Mouse (Mus musculus) liver, embryonic 14.5 days (tissue): Measurements from ENCODE around the gene Ptpn14. TPM values are rescaled to one million over a fixed set of nuclear protein-coding genes. Genes with fewer than 3 reads are reported as not detected.

Experiments
- ATAC-seq: fragments of 200-750 bp; cut with Nextera tagmentation; 2 replicates; pipeline ENCODE4 v1.8.0; 2017; ENCODE audit warnings: moderate number of reproducible peaks, mild to moderate bottlenecking, moderate library complexity; ENCODE audit not compliant: insufficient read depth
- DNase-seq, 3 experiments: peaks; one replicate each; pipeline ENCODE4 v3.0.0-alpha.2; 2012 to 2013; ENCODE audit warnings: low read depth in 3 of 3, low spot score in 3 of 3
- H3K27ac ChIP-seq: fragments of 300-500 bp; sonication (generic); 2 replicates; pipeline ENCODE4 v1.5.1; 2014; ENCODE audit warnings: moderate library complexity, mild to moderate bottlenecking, control low read depth, inconsistent platforms
- H3K27me3 ChIP-seq: fragments of 300-500 bp; sonication (generic); 2 replicates; pipeline ENCODE4 v1.6.1; 2014; ENCODE audit warnings: mild to moderate bottlenecking, low read length, moderate library complexity; ENCODE audit not compliant: control insufficient read depth, insufficient read depth
- H3K36me3 ChIP-seq: fragments of 300-500 bp; sonication (generic); replicated peaks from 2 replicates; pipeline ENCODE4 v1.6.1; 2014; ENCODE audit warnings: low read depth; ENCODE audit not compliant: control insufficient read depth, insufficient read depth
- H3K4me1 ChIP-seq, 2 experiments: fragments of 200-500 bp in 1 of 2; fragments of 300-500 bp in 1 of 2; sonication (generic) in 1 of 2; replicated peaks; 2 replicates each; pipeline ENCODE4 v1.6.1; 2012 to 2014; ENCODE audit warnings: antibody characterized with exemption in 1 of 2, inconsistent platforms in 1 of 2, low read length in 1 of 2; ENCODE audit not compliant: control insufficient read depth in 2 of 2, insufficient read depth in 2 of 2
- H3K4me2 ChIP-seq: fragments of 300-500 bp; sonication (generic); 2 replicates; pipeline ENCODE4 v1.6.1; 2014; ENCODE audit warnings: low read depth, mild to moderate bottlenecking, control low read depth, moderate library complexity
- H3K4me3 ChIP-seq, 2 experiments: fragments of 200-500 bp in 1 of 2; fragments of 300-500 bp in 1 of 2; sonication (generic) in 1 of 2; 2 replicates each; pipeline ENCODE4 v1.5.1; 2012 to 2014; ENCODE audit warnings: low read depth in 2 of 2, low read length in 2 of 2, mild to moderate bottlenecking in 2 of 2, control low read depth in 1 of 2, inconsistent platforms in 1 of 2, moderate library complexity in 1 of 2; ENCODE audit not compliant: insufficient read depth in 1 of 2
- H3K9ac ChIP-seq: fragments of 300-500 bp; sonication (generic); replicated peaks from 2 replicates; pipeline ENCODE4 v1.6.1; 2014; ENCODE audit warnings: mild to moderate bottlenecking, control low read depth, moderate library complexity
- H3K9me3 ChIP-seq: fragments of 300-500 bp; sonication (generic); 2 replicates; pipeline ENCODE4 v1.6.1; 2016; ENCODE audit warnings: low read length, mixed read lengths; ENCODE audit not compliant: control insufficient read depth
- CTCF ChIP-seq: IDR thresholded peaks from 2 replicates; pipeline ENCODE4 v1.5.1; 2016; ENCODE audit warnings: antibody characterized with exemption, low read depth, control low read depth
- EP300 ChIP-seq: IDR thresholded peaks from 2 replicates; pipeline ENCODE4 v1.6.1; 2016; ENCODE audit warnings: antibody characterized with exemption, low read depth
- WGBS: fragments of 180-500 bp; shearing (Covaris S2); extraction: QIAGEN DNeasy Blood & Tissue Kit; methylation state at CpG from one replicate; pipeline ENCODE4 v1.1.7; 2014; ENCODE audit not compliant: insufficient replicate concordance; 5-methylcytosine and 5-hydroxymethylcytosine counted together
- polyA plus RNA-seq, 2 experiments: library from polyadenylated mRNA; depleted of rRNA in 1 of 2; stranded (reverse) in 1 of 2; unstranded in 1 of 2; fragments of >200 nt; fragmentation: Nextera tagmentation in 1 of 2; extraction: Ambion mirVana in 1 of 2; gene quantifications; 2 replicates each; pipeline versions ENCODE4 v1.2.1 to v1.2.3; 2012 to 2014

The Ptpn14 gene
- polyA plus RNA-seq, 2 experiments: 0.22 to 0.50 TPM

DNA sequence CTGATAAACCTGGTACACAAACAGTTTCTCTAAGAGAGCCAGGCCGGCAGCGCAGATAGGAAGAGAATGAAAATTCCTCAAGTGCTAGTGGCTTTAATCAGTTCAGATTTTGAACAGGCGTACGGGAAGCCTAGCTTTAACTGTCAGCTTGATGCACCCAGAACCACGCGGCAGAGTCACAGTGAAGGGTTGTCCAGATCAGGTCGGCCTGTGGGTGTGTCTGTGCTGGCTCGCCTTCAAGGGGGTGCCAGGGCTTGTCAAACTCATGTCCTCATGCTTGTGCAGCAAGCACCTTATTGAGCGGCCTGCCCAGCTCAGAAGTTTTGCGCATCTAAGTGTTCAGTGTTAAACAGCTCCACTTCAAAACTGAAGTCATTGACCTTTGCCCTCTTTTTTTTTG lies 44.6 kb downstream of the Ptpn14 start:
- H3K27ac ChIP-seq: no peak overlapping the region
- TF ChIP-seq CTCF (no peak), EP300 (no peak)
- no peaks in the 10 kb centered on the region for H3K27me3 ChIP-seq
- ATAC-seq (no peak), DNase-seq (no peak)
- H3K9ac ChIP-seq: no peak overlapping the region
- no peaks in the 10 kb centered on the region; a peak in 1 of 4 replicates for H3K4me1 ChIP-seq
- WGBS: 56% methylated on average over 10 of the region's 10 CpGs
- H3K36me3 ChIP-seq: no peaks in the 10 kb centered on the region
- no peaks in the 10 kb centered on the region for H3K9me3 ChIP-seq
- H3K4me2 ChIP-seq: no peak overlapping the region
- no peak overlapping the region for H3K4me3 ChIP-seq

DNA sequence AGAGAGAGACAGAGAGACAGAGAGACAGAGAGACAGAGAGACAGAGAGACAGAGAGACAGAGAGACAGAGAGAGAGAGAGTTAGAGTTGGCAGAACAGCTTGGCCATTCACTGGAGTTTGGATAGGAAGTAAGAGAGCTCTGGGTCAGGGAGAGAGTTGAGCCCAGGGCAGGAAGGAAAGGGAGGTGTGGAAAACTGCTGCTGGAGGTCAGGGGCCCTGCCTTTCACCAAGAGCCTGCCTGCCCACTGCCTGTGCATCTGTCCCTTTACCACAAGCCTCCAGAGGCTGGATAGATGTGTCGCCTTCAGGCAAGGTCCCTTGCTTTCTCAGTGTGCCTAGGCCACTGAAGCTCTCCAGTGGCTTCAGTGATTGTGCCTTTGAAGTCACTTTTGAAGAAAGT lies 46.7 kb downstream of the Ptpn14 start:
- Histone ChIP-seq H3K4me3 (no peak overlapping the region), H3K9ac (no peak overlapping the region), H3K27me3 (no peaks in the 10 kb centered on the region), H3K9me3 (no peaks in the 10 kb centered on the region), H3K4me1 (peaks cover 4 to 7% of the 10 kb centered on the region in 2 experiments; a peak in 2 of 4 replicates), H3K4me2 (no peak overlapping the region), H3K27ac (no peak overlapping the region), H3K36me3 (no peaks in the 10 kb centered on the region)
- ATAC-seq: no peak
- TF ChIP-seq EP300 (no peak), CTCF (no peak)
- DNase-seq: no peak
- 39% methylated on average over 1 of the region's 1 CpGs for WGBS

DNA sequence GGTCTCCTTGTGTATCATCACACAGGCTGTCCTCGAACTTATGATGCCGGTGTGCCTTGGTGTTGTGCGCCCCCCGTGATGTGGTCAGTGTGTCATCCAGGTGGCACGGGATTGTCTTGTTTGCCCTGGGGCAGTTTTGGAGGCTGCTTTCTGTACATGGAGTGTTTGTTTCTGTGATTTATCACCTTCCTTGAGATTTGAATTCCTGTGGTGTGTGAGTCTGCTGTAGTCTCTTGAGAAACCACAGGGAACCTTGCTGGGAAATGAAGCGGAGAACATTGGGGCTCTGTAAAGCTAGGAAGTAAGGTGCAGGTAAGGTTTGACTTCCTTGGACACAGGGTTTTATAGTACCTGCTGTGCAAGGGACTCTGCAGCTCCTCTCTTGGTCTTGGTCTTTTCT lies 49.1 kb downstream of the Ptpn14 start:
- Histone ChIP-seq H3K4me2 (no peak overlapping the region), H3K27me3 (no peaks in the 10 kb centered on the region), H3K9me3 (no peaks in the 10 kb centered on the region), H3K9ac (no peak overlapping the region), H3K27ac (no peak overlapping the region), H3K4me1 (peaks cover 4 to 12% of the 10 kb centered on the region in 2 experiments; a peak in 2 of 4 replicates), H3K4me3 (no peak overlapping the region), H3K36me3 (no peaks in the 10 kb centered on the region)
- DNase-seq: no peak
- no peak for ATAC-seq
- no peak for TF ChIP-seq EP300
- no peak for TF ChIP-seq CTCF
- WGBS: 77% methylated on average over 6 of the region's 6 CpGs

DNA sequence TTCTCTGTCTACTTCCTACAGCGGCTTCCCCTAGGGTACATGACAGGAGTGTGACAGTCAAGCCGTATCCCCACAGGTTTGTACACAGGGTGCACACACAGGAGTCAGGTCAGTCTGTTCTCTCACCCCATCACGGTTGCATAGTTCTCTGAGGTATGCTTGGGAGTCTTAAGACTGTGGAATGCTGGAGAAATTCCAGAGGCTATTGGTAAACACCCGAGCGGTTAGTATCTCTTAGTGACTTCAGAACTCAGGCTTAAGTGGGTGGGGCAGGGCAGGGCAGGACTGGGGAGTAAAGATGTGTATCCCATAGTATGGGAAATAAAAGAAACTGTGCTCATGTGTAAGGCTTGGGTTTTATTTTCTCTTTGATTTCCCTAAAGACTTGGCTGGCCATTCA lies 50.3 kb downstream of the Ptpn14 start:
- Histone ChIP-seq H3K4me3 (no peak overlapping the region), H3K27ac (no peak overlapping the region), H3K36me3 (no peaks in the 10 kb centered on the region), H3K27me3 (no peaks in the 10 kb centered on the region), H3K4me2 (no peak overlapping the region), H3K4me1 (peaks cover 4 to 15% of the 10 kb centered on the region in 2 experiments; a peak in 2 of 4 replicates), H3K9ac (no peak overlapping the region), H3K9me3 (no peaks in the 10 kb centered on the region)
- no peak for TF ChIP-seq CTCF
- no peak for TF ChIP-seq EP300
- ATAC-seq: no peak
- WGBS: 55% methylated on average over 5 of the region's 5 CpGs
- DNase-seq: no peak

DNA sequence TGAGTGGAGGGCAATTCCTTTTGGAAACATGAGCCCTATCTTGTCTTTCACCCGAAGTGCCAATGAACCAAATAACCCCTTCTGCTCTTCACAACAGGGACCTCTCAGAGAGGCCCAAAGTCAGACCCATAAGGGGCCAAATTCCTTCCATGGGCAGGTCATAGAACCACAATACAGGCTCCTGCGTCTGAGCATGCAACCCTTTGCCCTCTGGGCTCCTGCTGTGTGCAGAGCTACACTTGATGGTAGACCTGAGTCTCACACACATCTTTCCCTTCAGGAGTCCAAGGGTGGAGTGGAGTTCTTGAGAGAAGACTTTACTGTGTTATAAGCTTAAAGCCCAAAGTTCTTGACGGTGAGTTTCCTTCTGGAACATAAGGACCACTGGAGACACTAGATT lies 51.2 kb downstream of the Ptpn14 start:
- Histone ChIP-seq H3K36me3 (no peaks in the 10 kb centered on the region), H3K9me3 (no peaks in the 10 kb centered on the region), H3K4me1 (peaks cover 4 to 15% of the 10 kb centered on the region in 2 experiments; a peak in 2 of 4 replicates), H3K27me3 (no peaks in the 10 kb centered on the region), H3K9ac (no peak overlapping the region), H3K27ac (no peak overlapping the region), H3K4me2 (no peak overlapping the region), H3K4me3 (no peak overlapping the region)
- ATAC-seq (no peak), DNase-seq (no peak)
- 60% methylated on average over 3 of the region's 3 CpGs for WGBS
- TF ChIP-seq CTCF: no peak
- TF ChIP-seq EP300: no peak
